Mouse (Mus musculus) small intestine, adult 2 months (tissue): Measurements from ENCODE around the gene Aff4. TPM values are rescaled to one million over a fixed set of nuclear protein-coding genes. Genes with fewer than 3 reads are reported as not detected.

ENCODE experiments used
- H3K27ac ChIP-seq: fragments of 200-500 bp; 2 replicates; pipeline ENCODE4 v1.5.1; 2012; ENCODE audit warnings: low read depth, low read length, control low read depth, inconsistent platforms; ENCODE audit not compliant: insufficient read depth
- H3K27me3 ChIP-seq: fragments of 200-500 bp; 2 replicates; pipeline ENCODE4 v1.6.1; 2012; ENCODE audit warnings: mild to moderate bottlenecking, moderate library complexity, low read length, inconsistent platforms; ENCODE audit not compliant: control insufficient read depth, insufficient read depth
- H3K36me3 ChIP-seq: fragments of 200-500 bp; 2 replicates; pipeline ENCODE4 v1.6.1; 2012; ENCODE audit warnings: mild to moderate bottlenecking, low read length, control low read depth, inconsistent platforms; ENCODE audit not compliant: control insufficient read depth, insufficient read depth
- H3K4me1 ChIP-seq: fragments of 200-500 bp; 2 replicates; pipeline ENCODE4 v1.6.1; 2012; ENCODE audit warnings: low read length, inconsistent platforms, mixed read lengths; ENCODE audit not compliant: control insufficient read depth, insufficient read depth, insufficient read length
- H3K4me3 ChIP-seq: fragments of 200-500 bp; 2 replicates; pipeline ENCODE4 v1.5.1; 2012; ENCODE audit warnings: low read depth, mild to moderate bottlenecking, control low read depth, inconsistent platforms, low read length, moderate library complexity
- CTCF ChIP-seq: fragments of 200-500 bp; IDR thresholded peaks from 2 replicates; pipeline ENCODE4 v1.5.1; 2012; ENCODE audit warnings: low read depth, mild to moderate bottlenecking, control low read depth, inconsistent platforms, low read length, moderate library complexity, mixed read lengths; ENCODE audit not compliant: insufficient replicate concordance, insufficient read length; ENCODE audit errors: extremely low read depth
- POLR2A ChIP-seq: fragments of 200-500 bp; IDR thresholded peaks from 2 replicates; pipeline ENCODE4 v1.6.1; 2012; ENCODE audit warnings: low read depth, mild to moderate bottlenecking, control low read depth, inconsistent platforms, low read length, moderate library complexity
- WGBS: fragments of 180-500 bp; shearing (Covaris S2); methylation state at CpG from one replicate; pipeline ENCODE4 v1.1.7; 2018; 5-methylcytosine and 5-hydroxymethylcytosine counted together
- polyA plus RNA-seq: library from polyadenylated mRNA; depleted of rRNA; stranded (reverse); fragments of >200 nt; gene quantifications from 2 replicates; pipeline ENCODE4 v1.2.3, GENCODE M21; 2012

The Aff4 gene
- polyA plus RNA-seq, 1 experiment = 6.6 TPM

- TF ChIP-seq CTCF = no peak
- TF ChIP-seq POLR2A = no peak
- Histone ChIP-seq H3K36me3 (no peaks in the 10 kb centered on the region), H3K4me1 (peaks cover 36% of the 10 kb centered on the region; the same call in 1 of the 2 replicates), H3K4me3 (peak overlapping the region; percentile 37), H3K27me3 (no peaks in the 10 kb centered on the region), H3K27ac (peak overlapping the region; percentile 91)
- 10% methylated on average over 15 of the region's 15 CpGs for WGBS
Observed at GRCm38 (mm10) chr11:53450070-53450705, 99.6 kb downstream of the Aff4 start.

GRCm38 (mm10) chr11:53451361-53451760 is 100.7 kb downstream of the Aff4 start:
- TF ChIP-seq POLR2A (no peak), CTCF (no peak)
- no peak overlapping the region for H3K4me3 ChIP-seq
- WGBS = 17% methylated on average over 2 of the region's 2 CpGs
- H3K36me3 ChIP-seq = no peaks in the 10 kb centered on the region
- H3K27me3 ChIP-seq = no peaks in the 10 kb centered on the region
- H3K4me1 ChIP-seq = peaks cover 36% of the 10 kb centered on the region; the same call in 1 of the 2 replicates
- H3K27ac ChIP-seq = peak overlapping the region; percentile 91

- no peak for TF ChIP-seq POLR2A
- TF ChIP-seq CTCF = no peak
- H3K4me1 ChIP-seq = peaks cover 36% of the 10 kb centered on the region; the same call in 1 of the 2 replicates
- no peaks in the 10 kb centered on the region for H3K36me3 ChIP-seq
- H3K27me3 ChIP-seq = no peaks in the 10 kb centered on the region
- H3K4me3 ChIP-seq = no peak overlapping the region
- no peak overlapping the region for H3K27ac ChIP-seq
- 93% methylated on average over 9 of the region's 9 CpGs for WGBS
Observed at GRCm38 (mm10) chr11:53452396-53452795, 101.8 kb downstream of the Aff4 start.

- Histone ChIP-seq H3K4me1 (peaks cover 35% of the 10 kb centered on the region; the same call in 1 of the 2 replicates), H3K27me3 (no peaks in the 10 kb centered on the region), H3K4me3 (no peak overlapping the region), H3K27ac (no peak overlapping the region), H3K36me3 (no peaks in the 10 kb centered on the region)
- 71% methylated on average over 5 of the region's 5 CpGs for WGBS
- TF ChIP-seq CTCF (no peak), POLR2A (no peak)
Observed at GRCm38 (mm10) chr11:53453031-53453430, 102.4 kb downstream of the Aff4 start.

GRCm38 (mm10) chr11:53456474-53457371 is 106.1 kb downstream of the Aff4 start, which contains the start of the genes Gm10447 and Shroom1:
Gene Gm10447 (minus strand): TSS chr11:53457110.
Gene Shroom1 (plus strand): TSS chr11:53457205.
- Histone ChIP-seq H3K27me3 (no peaks in the 10 kb centered on the region), H3K4me1 (peaks cover 8% of the 10 kb centered on the region; the same call in 1 of the 2 replicates), H3K4me3 (peak within 1 kb of the TSS; percentile 68), H3K27ac (peak within 1 kb of the TSS; percentile 23; the same call in 1 of the 2 replicates), H3K36me3 (no peaks in the 10 kb centered on the region)
- WGBS = 3% methylated on average over 42 of the region's 42 CpGs
- TF ChIP-seq CTCF = no peak; the same call in 1 of the 2 replicates
- TF ChIP-seq POLR2A = peak; percentile 49; the same call in 1 of the 2 replicates

- H3K27ac ChIP-seq = peak overlapping the region; percentile 1; the same call in 1 of the 2 replicates
- no peaks in the 10 kb centered on the region for H3K36me3 ChIP-seq
- TF ChIP-seq CTCF (no peak), POLR2A (no peak)
- peak overlapping the region; percentile 68 for H3K4me3 ChIP-seq
- WGBS = 15% methylated on average over 29 of the region's 29 CpGs
- H3K27me3 ChIP-seq = no peaks in the 10 kb centered on the region
- H3K4me1 ChIP-seq = peaks cover 8% of the 10 kb centered on the region; the same call in 1 of the 2 replicates
Observed at GRCm38 (mm10) chr11:53457372-53457954, 106.8 kb downstream of the Aff4 start.
